Mouse (Mus musculus): ENCODE measurements at regions not wholly inside any gene's neighbourhood (a gene's known extent, or its start where the extent isn't known, plus 50 kb on each side); places are given as distances from the start of the nearest gene placed in this dataset.

- H3K79me2 ChIP-seq (replicated peaks; ENCODE audit: control insufficient read depth, extremely low read depth, insufficient read depth, poor library complexity, severe bottlenecking): no peaks in the 10 kb centered on the region
- no peak overlapping the region for H3K9ac ChIP-seq (ENCODE audit: insufficient read depth, low read depth)
- no peaks in the 10 kb centered on the region for H3K4me1 ChIP-seq (ENCODE audit: control insufficient read depth in 1 of 2, insufficient read depth in 2 of 2)
- dilution Hi-C loops (cut with MboI; ENCODE audit: extremely low pct_ligation_motif_present, extremely low pct_unique_long_range_greater_than_20kb, low sequenced_read_pairs): no loop called here
- H3K27ac ChIP-seq (ENCODE audit: insufficient read depth, low read depth): no peak overlapping the region
- in situ Hi-C loops (cut with MboI; ENCODE audit: low pct_ligation_motif_present, low pct_unique_long_range_greater_than_20kb, low sequenced_read_pairs): no loop called here
- H3K27me3 ChIP-seq (replicated peaks): no peaks in the 10 kb centered on the region
- no peaks in the 10 kb centered on the region for H3K9me3 ChIP-seq (replicated peaks; ENCODE audit: low read length)
- H3K36me3 ChIP-seq (replicated peaks in 1 of 2; ENCODE audit: control insufficient read depth in 1 of 2, insufficient read depth in 1 of 2, low read length in 1 of 2): no peaks in the 10 kb centered on the region
- no peak for TF ChIP-seq ZKSCAN1 (IDR thresholded peaks at IDR 0.05; ENCODE audit: borderline replicate concordance, low read depth, low read length)
- no peak for TF ChIP-seq ELF1 (IDR thresholded peaks at IDR 0.05; ENCODE audit: low read depth, low read length)
- TF ChIP-seq ZMIZ1 (IDR thresholded peaks at IDR 0.05; ENCODE audit: low read depth, low read length): no peak
- no peak for TF ChIP-seq ZNF384 (IDR thresholded peaks at IDR 0.05; ENCODE audit: low read depth, low read length)
- no peak for TF ChIP-seq MAFK (IDR thresholded peaks at IDR 0.05; ENCODE audit: insufficient replicate concordance, low read length)
- TF ChIP-seq POLR2A (IDR thresholded peaks at IDR 0.05; ENCODE audit: low read depth, low read length): no peak
- no peak for TF ChIP-seq SMC3 (IDR thresholded peaks at IDR 0.05; ENCODE audit: low read depth, low read length)
- TF ChIP-seq MYC (IDR thresholded peaks at IDR 0.05; ENCODE audit: low read depth, low read length): no peak
- no peak for TF ChIP-seq RAD21 (IDR thresholded peaks at IDR 0.05; ENCODE audit: low read depth, low read length)
- no peak for TF ChIP-seq NELFE (IDR thresholded peaks at IDR 0.05; ENCODE audit: low read depth, low read length)
- no peak for TF ChIP-seq JUN (IDR thresholded peaks at IDR 0.05; ENCODE audit: insufficient read depth, low read depth, low read length)
- TF ChIP-seq ETS1 (conservative IDR thresholded peaks at IDR 0.05; ENCODE audit: low read depth, low read length): no peak
- no peak for TF ChIP-seq TCF12 (IDR thresholded peaks at IDR 0.05; ENCODE audit: low read depth, low read length)
- no peak for TF ChIP-seq POLR2AphosphoS2 (IDR thresholded peaks at IDR 0.05; ENCODE audit: low read depth, low read length)
- TF ChIP-seq GABPA (IDR thresholded peaks at IDR 0.05; ENCODE audit: insufficient replicate concordance, low read depth, low read length): no peak
- TF ChIP-seq ZC3H11A (IDR thresholded peaks at IDR 0.05; ENCODE audit: low read depth, low read length): no peak
- no peak for TF ChIP-seq MXI1 (IDR thresholded peaks at IDR 0.05; ENCODE audit: low read depth, low read length)
- H3K4me3 ChIP-seq (replicated peaks in 1 of 3; ENCODE audit: low read depth in 2 of 3, low read length in 2 of 3, poor library complexity in 1 of 3): no peak overlapping the region
- no peak overlapping the region for H3K4me2 ChIP-seq (ENCODE audit: insufficient read depth, low read depth, poor library complexity, severe bottlenecking)
- DNase-seq (ENCODE audit: extremely low read depth): no peak
Measured at GRCm38 (mm10) chr5:85572531-85572930, 492.9 kb downstream of the Cenpc1 start.

GRCm38 (mm10) chr5:85571967-85572366 is 493.4 kb downstream of the Cenpc1 start:
- Histone ChIP-seq H3K27ac (ENCODE audit: insufficient read depth, low read depth) (no peak overlapping the region), H3K4me2 (ENCODE audit: insufficient read depth, low read depth, poor library complexity, severe bottlenecking) (no peak overlapping the region), H3K4me1 (ENCODE audit: control insufficient read depth in 1 of 2, insufficient read depth in 2 of 2) (no peaks in the 10 kb centered on the region), H3K4me3 (replicated peaks in 1 of 3; ENCODE audit: low read depth in 2 of 3, low read length in 2 of 3, poor library complexity in 1 of 3) (no peak overlapping the region), H3K9me3 (replicated peaks; ENCODE audit: low read length) (no peaks in the 10 kb centered on the region), H3K79me2 (replicated peaks; ENCODE audit: control insufficient read depth, extremely low read depth, insufficient read depth, poor library complexity, severe bottlenecking) (no peaks in the 10 kb centered on the region), H3K9ac (ENCODE audit: insufficient read depth, low read depth) (no peak overlapping the region), H3K36me3 (replicated peaks in 1 of 2; ENCODE audit: control insufficient read depth in 1 of 2, insufficient read depth in 1 of 2, low read length in 1 of 2) (no peaks in the 10 kb centered on the region), H3K27me3 (replicated peaks) (no peaks in the 10 kb centered on the region)
- no peak for DNase-seq (ENCODE audit: extremely low read depth)
- dilution Hi-C loops (cut with MboI; ENCODE audit: extremely low pct_ligation_motif_present, extremely low pct_unique_long_range_greater_than_20kb, low sequenced_read_pairs): no loop called here
- in situ Hi-C loops (cut with MboI; ENCODE audit: low pct_ligation_motif_present, low pct_unique_long_range_greater_than_20kb, low sequenced_read_pairs): no loop called here
- TF ChIP-seq ZC3H11A (IDR thresholded peaks at IDR 0.05; ENCODE audit: low read depth, low read length) (no peak), PAX5 (IDR thresholded peaks at IDR 0.05; ENCODE audit: low read length) (no peak), IRF4 (IDR thresholded peaks at IDR 0.05; ENCODE audit: low read depth, low read length) (no peak)

Data from CH12.LX (cell line).